Mouse (Mus musculus) neural tube, embryonic 10.5 days (tissue): Measurements from ENCODE around the gene Ubl5.
"Not testable (repeated sequence)": the region's sequence is repeated elsewhere in the genome, so short reads cannot be mapped to it uniquely, and the experiment has no call there.

Source experiments
- DNase-seq: peaks from one replicate; pipeline ENCODE4 v3.0.0-alpha.2; 2017; ENCODE audit warnings: low spot score; ENCODE audit errors: extremely low spot score

The Ubl5 gene

DNA sequence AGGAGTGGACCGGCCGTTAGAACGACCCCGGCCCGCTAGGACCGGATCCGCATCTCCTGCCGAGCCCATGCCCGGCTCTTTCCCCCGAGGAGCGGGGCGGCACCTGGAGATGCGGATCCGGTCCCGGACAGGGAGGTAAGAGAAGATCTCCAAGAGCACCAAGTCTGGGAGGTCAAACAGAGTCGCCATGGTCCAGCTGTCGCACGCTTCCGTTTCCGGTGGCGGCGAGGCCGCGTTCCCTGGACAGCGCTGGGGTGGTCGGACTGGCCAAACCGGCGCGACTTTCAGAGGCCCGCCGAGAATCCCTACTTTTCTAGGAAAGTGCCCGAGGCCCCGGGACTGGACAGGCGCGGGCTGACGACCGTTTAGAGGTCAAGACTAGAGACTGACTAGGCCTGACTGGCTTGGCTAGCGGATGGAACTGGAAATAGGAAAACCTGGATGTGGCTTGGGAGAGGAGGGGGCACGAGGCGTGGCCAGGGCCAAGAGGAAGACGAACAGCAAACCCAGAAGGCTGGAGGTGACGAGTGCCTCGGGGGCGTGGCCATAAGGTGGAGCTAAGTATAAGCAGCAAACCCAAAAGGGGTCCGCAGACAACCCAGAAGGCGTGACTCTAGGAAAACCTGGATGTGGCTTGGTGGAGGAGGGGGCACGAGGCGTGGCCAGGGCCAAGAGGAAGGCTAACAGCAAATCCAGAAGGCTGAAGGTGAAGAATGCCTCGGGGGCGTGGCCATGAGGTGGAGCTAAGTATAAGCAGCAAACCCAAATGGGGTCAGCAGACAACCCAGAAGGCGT, at the start of gene Ubl5:
Gene Ubl5, plus strand, starts transcription at position 778 of the 795 bp plus-strand sequence.
- DNase-seq: peak; percentile 94

DNA sequence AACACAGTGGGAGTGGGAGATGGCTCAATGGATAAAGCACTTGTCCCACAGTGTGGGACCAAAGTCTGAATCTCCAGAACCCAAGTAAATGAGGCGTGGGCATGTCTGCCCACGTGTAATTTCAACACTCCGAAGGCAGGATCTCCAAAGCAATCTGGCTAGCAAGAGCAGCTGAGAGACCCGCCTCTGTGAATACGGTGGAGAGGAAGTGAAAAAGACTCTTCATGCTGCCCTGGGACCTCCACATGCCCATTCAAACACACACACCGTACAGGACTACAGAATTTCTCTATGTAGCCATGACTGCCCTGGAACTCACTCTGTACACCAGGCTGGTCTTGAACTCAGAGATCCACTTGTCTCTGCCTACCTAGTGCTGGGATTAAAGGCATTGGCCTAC, 41.4 kb upstream of the Ubl5 start:
- DNase-seq: no peak

DNA sequence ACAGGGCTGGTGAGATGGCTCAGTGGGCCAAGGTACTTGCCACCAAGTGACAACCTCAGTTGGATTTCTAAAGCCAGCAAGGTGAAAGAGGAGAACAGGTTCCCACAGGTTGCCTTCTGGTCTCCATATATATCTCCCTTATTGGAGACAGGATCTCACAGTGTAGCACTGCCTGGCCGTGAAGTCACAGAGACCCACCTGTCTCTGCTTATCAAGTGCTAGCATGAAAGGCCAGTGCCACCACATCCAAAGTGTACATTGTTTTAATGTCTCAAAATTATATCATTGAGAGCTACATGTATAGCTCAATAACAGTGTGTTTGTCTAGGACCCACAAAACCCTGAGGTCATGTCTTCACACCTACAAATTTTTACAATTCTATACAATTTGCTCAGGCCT, 36.4 kb upstream of the Ubl5 start:
- no peak for DNase-seq

DNA sequence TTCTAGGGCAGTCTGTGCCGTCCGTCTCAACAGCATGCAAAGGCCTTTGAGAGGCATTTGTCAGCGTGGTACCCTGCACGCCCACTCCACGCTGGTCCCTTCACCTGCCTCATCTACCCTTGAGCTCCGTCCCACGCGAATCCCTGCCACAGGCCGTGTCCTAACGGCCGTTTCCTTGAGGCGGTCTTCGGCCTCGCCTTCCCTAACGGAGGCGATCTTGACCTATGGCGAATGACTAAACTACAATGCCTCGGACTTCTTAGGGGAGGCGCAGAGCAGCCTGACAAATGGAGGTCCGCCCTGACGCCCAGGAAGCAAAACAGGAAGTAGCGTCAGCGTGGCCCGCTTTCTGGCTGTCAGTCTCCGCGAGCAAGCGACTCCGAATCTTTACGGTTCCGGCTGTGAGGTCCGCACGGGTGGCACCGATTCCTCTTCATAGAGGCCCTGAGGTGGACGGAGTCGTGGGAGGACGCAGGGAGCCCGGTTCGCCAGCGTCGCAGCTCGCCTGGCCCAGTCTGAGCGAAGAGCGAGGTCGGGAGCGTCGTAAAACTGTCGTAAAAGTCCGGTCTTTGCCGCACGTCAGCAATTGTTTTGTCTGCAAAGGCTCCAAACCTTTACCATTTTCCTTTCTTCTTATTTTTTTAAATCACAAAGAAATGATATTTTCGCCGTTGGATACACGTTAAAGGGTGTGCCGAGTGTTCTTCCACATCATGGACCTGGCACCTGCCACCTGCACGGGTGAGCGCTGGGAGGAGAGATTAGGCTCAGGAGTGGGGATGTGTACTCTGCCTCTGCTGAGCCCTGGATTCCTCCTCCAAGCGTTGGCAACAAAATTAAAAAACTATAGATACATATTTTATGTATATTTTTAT, 35.3 kb upstream of the Ubl5 start:
- peak; percentile 94 for DNase-seq

DNA sequence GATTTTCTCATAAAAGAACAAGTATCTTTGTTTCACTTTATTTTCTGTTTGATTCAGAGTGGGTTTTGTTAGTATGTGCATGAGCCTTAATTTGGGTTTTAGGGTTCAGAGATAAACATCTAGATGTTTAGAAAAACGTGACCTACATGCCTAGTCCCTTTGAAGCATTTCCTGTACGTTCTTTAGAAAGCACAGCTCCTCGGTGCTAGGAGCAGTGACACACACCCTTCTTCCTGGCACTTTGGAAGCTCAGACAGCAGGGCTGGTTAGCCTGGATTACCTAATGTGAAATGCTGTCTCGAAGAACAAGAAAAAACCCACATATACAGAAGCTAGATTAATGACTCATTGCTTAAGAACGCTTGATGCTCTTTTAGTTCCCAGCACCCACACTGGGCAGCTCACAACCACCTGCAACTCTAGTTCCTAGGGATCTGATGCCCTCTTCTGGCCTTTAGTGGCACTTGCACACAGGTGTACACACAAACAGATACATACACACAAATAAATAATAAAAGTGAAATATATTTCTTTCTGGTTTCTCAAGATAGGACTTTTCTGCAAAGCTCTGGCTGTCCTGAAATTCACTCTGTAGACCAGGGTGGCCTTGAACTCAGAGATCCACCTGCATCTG, 32.7 kb upstream of the Ubl5 start:
- DNase-seq: no peak

DNA sequence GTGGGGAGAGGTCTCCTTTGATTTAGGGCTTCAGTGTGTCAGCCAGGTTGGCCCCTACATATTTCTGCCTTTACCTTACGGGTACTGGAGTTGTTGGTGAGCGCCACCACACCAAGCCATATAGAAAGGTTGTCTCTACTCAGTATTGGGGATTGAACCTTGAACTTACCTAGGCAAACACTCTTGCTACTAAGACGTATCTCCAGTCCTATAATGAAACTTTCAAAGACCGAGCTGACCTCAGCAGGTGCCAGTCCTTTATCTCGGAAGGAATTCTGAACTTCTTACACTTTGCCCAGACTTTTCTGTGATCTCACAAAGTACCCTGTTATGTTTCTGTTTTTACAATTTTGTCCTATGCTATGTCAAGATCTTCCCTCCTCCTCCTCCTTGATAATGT, 30.7 kb upstream of the Ubl5 start:
- DNase-seq: no peak

DNA sequence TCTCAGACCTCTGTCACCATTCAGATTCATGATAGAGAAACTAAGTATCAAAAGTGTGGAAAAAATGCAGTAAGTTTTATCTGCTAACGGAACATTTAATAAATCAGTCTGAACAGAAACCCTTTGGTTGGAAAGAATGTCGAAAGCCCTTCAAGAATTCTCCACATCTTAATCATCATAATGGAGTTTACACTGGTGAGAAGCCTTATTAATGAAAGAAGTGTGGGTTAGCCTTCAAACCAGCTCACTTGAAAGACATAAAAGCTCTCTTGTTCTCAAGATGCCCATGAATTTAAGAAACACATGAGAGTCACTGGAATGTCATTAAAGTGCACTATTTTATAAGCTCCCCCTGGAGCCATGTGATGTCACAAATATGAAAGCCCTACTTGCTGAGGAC, 26.0 kb upstream of the Ubl5 start:
- DNase-seq: no peak

DNA sequence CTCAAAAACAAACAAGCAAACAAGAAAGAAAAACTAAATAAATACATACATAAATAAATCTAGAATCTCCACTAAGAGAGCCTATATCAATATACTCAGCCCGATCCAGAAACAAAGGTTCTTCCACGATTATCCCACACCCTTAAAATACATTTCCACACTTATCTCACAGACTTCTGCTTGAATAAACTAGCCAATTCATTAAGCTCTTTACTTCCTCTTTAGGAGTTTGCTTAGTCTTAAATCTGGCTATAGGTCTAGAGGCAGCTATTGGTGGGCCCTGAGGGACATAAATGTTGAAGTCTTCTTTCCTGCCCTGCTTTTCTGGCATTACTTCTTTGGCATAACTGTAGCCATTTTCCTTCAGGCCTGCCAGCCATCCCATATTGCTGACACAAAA, 11.3 kb upstream of the Ubl5 start:
- DNase-seq: no peak

DNA sequence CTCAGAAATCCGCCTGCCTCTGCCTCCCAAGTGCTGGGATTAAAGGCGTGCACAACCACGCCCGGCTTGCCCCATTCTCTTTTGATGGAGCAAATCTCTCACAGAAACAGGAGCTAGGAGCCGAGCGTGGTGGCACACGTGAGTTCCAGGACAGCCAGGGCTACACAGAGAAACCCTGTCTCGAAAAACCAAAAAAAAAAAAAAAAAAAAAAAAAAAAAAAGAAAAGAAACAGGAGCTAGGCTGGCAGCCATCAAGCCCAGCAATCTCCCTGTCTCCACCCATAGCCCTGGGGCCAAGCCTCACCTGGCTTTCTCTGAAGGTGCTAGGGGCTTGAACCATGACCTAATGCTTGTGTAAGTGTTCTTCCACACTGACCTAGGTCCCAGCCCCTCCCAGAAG, 7.0 kb upstream of the Ubl5 start:
- not testable (repeated sequence) for DNase-seq

DNA sequence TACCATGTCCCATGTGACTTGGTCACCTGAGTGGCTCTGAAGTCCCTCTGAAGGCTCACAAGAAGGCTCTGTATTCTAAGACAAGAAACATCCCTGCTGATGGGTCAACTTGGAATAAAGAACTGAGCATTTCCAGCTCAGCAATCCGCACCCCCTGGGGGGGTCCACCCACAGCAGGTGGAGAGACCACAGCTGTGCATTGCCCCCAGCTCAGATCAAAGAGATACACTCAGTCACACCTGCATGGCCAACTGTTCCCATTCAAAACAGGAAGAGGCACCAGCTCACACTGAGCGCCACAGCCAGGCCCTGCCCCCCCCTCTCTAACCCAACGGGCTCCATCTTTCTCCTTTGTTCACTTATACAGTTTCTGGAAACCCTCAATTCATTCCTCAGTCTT, 6.4 kb upstream of the Ubl5 start:
- DNase-seq: no peak

DNA sequence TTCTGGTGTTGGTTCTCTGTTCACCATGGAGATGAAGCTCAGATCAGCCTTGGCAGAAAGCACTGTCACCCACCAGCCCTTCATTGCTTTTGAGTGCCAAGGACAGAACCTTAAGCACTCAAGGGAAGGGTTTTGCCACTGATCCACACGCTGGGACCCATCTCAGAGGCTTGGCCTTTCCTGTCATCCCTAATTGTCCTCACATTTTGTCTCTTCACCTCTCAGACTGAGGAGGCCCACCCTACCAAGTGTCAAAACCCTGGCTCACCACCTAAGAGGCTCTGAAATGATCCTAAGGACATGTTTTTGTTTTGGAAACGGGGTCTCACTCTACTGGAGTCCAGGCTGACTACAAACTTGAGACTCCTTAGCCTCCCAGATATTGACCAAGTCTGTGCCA, 5.9 kb upstream of the Ubl5 start:
- no peak for DNase-seq

DNA sequence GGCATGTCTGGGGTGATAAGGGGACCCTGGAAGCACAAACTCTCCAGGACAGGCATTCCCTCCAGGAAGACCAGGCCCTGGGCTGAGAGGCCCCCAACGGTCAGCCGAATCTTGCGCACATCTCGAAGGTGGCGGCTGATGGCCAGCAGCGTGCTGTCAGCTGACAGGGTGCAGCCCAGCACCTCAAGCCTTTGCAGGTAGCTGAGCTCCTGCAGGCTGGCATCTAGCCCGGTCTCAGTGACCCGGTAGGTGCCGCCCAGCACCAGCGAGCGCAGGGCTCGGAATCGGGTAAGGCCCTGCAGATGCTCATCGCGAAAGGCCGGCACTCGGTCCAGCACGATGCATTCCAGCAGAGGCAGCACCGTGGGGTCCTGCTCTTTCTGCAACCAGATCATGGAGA, 4.1 kb upstream of the Ubl5 start:
- DNase-seq: no peak

DNA sequence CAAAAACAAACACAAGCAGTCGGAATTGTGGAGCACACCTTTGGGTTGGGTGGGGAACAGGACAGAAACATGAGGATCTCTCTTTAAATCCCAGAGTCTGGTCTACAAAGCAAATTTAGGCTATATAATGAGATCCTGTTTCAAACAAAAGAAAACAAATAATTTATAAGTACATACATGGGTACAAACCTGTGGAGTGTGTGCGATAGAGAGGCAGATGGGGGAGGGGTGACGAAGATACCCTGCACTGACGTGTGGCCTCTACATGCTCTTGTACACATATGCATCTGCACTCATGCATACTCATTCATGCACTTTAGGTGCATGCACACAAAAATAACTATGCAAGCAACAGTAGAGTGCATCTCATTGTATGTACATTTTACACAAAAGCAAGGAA, 3.2 kb upstream of the Ubl5 start:
- DNase-seq: no peak

DNA sequence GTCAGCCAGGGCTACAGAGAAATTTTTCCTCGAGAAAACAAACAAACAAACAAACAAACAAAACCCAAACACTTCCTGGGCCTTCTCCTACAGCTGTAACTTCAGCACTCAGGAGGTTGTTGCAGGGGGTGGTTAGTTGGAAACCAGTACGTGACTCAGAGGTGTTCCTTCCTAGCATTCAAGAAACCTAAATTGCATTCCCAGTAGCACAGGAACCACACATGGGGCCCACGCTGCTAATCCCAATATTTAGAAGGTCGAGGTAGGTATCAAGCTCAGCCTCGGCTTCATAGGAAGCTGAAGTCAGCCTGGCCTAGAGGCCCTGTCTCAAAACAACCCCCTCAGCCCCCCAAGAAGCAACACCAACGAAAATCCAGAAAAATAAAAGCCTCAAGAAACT, 1.2 kb upstream of the Ubl5 start:
- DNase-seq: no peak

DNA sequence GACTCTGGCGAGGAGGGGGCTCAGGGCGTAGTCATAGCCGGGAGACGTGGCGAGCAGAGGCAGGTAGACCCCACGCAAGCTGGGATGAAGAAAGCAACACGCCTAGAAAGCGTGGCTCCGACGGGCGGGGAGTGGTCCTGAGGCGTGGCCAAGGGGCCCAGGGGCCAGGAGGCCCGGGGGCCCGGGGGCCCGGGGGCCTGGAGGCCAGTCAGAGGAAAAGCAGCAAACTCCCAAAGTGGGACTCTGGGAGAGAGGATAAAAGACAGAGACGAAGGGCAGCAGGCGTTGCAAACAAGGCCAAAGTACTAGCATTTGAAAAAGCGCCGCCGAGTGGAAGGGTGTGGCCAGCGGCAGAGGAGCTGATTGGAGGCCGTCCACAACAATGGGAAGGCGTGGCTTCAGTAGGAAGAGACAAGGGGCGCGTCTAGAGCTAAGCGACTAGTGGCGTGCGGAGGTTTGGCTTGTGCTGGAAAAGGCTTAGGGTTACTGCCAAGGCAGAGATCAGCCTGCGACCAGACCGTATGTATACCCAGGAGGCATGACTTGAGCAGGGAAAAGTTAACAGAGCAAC, 303 bp downstream of the Ubl5 start:
- DNase-seq: peak; percentile 80

DNA sequence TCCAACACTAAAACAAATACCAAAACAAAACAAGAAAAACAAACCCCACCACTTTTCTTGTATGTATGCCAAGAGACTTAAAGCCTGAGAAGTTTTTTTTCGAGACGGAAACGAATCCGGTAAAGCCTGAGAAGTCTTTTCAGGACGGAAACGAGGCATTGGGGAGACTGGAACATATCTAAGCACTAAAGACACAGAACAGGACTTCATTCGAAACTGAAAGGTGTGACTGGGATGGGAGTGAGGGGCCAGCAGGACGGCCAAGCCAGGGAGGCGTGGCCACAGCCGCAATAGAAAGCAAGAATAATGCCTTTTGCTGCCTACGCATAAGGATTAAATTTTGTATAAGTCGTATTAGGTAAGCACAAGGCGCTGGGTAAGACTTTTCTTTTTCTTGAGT, 1.1 kb downstream of the Ubl5 start:
- no peak for DNase-seq

DNA sequence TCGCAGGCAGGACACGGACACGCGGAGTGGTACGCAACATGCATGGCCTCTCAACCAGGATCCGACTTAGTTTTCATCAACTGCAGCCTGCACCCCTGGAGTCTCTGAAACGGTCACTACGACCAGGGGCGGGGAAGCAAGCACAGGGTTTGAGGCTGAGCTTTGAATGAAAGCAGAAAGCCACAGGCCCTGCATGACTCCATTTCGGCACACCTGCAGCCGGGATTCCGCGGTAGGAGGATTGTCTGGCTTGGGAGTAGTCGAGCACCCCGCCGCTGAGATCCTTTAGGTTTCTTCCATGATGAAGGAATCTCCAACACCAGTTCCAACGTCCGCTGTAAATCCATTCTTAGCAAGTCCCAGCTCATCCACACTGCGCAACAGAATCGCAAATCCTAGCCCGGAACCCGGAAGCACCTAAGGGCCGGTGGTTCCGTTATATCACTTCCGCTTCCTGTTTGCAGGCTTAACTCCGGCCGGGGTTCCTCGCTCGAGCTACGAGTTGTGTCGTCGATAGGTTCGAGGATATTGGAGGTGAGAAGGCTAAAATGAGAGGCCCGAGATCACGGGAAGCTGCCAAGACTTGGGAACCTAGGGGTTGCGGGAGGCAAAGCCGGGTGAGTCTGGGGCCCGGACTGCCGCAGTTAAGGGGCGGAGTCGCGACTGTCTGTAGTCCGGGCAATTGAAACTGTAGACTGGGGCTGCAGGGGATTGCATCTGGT, 1.8 kb downstream of the Ubl5 start, which contains the start of gene Fbxl12:
Gene Fbxl12, minus strand, starts transcription at position 408 of the 722 bp plus-strand sequence.
- peak; percentile 85 for DNase-seq

DNA sequence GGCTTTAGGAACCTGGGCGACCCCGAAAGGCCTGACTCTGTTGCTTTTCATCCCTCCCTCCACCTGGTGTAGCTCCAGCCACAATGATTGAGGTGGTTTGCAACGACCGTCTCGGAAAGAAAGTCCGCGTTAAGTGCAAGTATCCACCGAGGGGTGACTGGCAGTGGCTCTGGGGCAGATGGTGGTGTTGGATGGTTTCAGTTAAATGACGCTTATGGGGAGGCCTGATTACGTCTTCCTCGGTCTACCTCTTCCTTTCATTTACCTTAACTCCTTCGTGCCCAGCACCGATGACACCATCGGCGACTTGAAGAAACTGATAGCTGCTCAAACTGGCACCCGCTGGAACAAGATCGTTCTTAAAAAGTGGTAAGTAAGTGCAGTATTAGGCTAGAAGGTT, 2.4 kb downstream of the Ubl5 start:
- no peak for DNase-seq

DNA sequence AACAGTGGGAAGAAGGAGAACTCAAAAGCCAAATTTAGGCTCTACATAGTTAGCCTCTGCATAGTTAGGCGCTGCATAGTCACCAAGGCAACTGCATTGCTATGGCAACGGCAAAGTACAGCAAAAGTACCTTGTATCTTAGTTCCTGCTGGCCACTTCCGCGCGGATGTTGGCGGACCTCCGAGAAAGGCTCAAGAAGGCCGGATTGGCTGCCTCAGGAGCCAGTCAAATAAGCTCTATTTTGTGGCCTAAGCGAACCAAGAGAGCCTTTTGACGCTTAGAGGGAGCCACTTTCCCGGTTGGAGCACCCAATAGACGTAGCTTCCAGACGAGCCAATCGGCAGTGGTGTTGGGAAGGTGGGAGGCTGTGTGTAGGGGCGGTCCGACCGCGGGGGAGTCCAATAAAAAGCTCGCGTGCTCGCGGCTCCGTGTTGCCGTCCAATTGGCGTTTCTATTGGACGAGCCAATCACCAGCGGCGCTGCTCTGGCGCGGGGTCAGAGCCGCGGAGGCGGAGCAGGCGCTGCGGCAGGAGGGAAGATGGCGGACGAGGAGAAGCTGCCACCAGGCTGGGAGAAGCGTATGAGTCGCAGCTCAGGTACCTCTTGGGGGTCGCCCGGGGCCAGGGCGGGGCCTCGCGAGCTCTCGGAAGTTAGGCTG, 9.1 kb downstream of the Ubl5 start, which contains the start of gene Pin1:
Gene Pin1, plus strand, starts transcription at position 494 of the 658 bp plus-strand sequence.
- peak; percentile 94 for DNase-seq

DNA sequence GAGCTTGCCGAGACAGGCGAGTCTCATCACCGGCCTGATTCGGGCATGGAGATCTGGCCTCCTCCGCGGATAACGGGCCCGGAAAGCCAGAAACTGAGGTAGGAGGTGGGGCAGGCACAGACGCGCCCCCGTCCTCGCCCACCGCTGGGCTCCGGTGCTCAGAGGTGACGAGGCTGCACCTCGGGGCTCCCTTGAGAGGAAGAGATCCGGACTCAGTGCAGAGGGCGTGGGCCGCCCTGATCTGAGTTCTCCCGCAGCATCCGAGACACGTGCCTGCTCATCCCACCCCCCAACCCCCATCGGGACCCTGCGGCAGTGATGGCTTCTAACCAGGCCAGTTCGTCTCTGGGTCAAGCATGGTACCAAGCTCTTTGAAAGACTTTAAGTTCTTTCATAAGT, 9.6 kb downstream of the Ubl5 start:
- no peak for DNase-seq
